Mouse (Mus musculus) midbrain, embryonic 15.5 days (tissue): ENCODE data around the gene Eomes. TPM values are rescaled to one million over a fixed set of nuclear protein-coding genes. Genes with fewer than 3 reads are reported as not detected.

Source experiments
- ATAC-seq: fragments of 200-750 bp; cut with Nextera tagmentation; replicated peaks from 2 replicates; pipeline ENCODE4 v1.8.0; 2017; ENCODE audit warnings: moderate TSS enrichment
- H3K27ac ChIP-seq: fragments of 300-500 bp; sonication (generic); 2 replicates; pipeline ENCODE4 v1.5.1; 2015; ENCODE audit warnings: mild to moderate bottlenecking, inconsistent platforms
- H3K27me3 ChIP-seq: fragments of 300-500 bp; sonication (generic); replicated peaks from 2 replicates; pipeline ENCODE4 v1.6.1; 2015; ENCODE audit warnings: inconsistent platforms
- H3K36me3 ChIP-seq: fragments of 300-500 bp; sonication (generic); replicated peaks from 2 replicates; pipeline ENCODE4 v1.6.1; 2015; ENCODE audit warnings: inconsistent platforms
- H3K4me1 ChIP-seq: fragments of 300-500 bp; sonication (generic); 2 replicates; pipeline ENCODE4 v1.6.1; 2015; ENCODE audit warnings: inconsistent platforms
- H3K4me2 ChIP-seq: fragments of 300-500 bp; sonication (generic); 2 replicates; pipeline ENCODE4 v1.6.1; 2015; ENCODE audit warnings: inconsistent platforms, mild to moderate bottlenecking, moderate library complexity
- H3K4me3 ChIP-seq: fragments of 300-500 bp; sonication (generic); 2 replicates; pipeline ENCODE4 v1.5.1; 2015; ENCODE audit warnings: mild to moderate bottlenecking, inconsistent platforms
- H3K9ac ChIP-seq: fragments of 300-500 bp; sonication (generic); 2 replicates; pipeline ENCODE4 v1.6.1; 2015; ENCODE audit warnings: mild to moderate bottlenecking, inconsistent platforms
- H3K9me3 ChIP-seq: fragments of 300-500 bp; sonication (generic); 2 replicates; pipeline ENCODE4 v1.6.1; 2016; ENCODE audit warnings: inconsistent platforms
- WGBS: fragments of 180-500 bp; shearing (Covaris S2); methylation state at CpG from one replicate; pipeline ENCODE4 v1.1.7; 2015; ENCODE audit warnings: mixed read lengths; 5-methylcytosine and 5-hydroxymethylcytosine counted together
- polyA plus RNA-seq: library from polyadenylated mRNA; unstranded; fragments of >200 nt; fragmentation: Nextera tagmentation; extraction: Ambion mirVana; gene quantifications from 2 replicates; pipeline ENCODE4 v1.2.1, GENCODE M21; 2015

The Eomes gene
- polyA plus RNA-seq, 1 experiment from 2014 or later: 3.0 TPM

DNA sequence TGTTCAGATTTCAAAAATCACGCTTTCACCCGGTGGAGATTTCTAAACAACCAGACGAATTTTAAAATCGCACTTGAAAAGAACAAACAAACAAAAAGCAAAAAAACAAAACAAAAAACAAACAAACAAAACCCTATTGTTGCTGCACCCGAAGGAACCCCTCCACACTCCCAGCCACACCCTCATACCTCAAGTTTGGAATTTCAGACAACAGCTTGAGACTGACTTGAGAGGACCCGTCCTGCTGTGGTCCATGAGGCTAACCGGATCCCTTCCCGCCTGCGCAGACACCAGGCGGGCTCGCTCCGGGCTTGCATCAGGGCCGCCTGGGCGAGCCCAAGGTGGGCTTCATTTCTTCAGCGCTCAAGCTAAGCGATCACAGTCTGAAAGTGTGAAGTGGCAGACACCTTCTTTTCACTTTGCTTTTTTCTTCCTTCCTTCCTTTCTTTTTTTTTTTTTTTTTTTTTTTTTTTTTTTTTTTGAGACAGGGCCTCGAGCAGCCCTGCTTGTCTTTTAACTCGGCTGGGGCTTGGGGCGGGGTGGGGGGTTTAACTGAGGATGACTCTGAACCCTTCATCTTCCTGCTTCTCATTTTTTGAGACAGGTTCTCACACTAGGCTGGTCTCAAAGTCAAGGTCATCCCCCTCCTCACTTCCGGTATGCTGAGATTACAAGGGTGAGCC is 11.0 kb downstream of the Eomes start:
- Histone ChIP-seq H3K9me3 (no peaks in the 10 kb centered on the region), H3K4me2 (peak overlapping the region; percentile 50), H3K9ac (no peak overlapping the region), H3K4me3 (peak overlapping the region; percentile 23), H3K4me1 (peaks cover 31% of the 10 kb centered on the region), H3K27ac (no peak overlapping the region), H3K27me3 (peaks cover 62% of the 10 kb centered on the region), H3K36me3 (no peaks in the 10 kb centered on the region)
- under 1% methylated on average over 20 of the region's 20 CpGs for whole genome bisulfite sequencing
- ATAC-seq: no peak

DNA sequence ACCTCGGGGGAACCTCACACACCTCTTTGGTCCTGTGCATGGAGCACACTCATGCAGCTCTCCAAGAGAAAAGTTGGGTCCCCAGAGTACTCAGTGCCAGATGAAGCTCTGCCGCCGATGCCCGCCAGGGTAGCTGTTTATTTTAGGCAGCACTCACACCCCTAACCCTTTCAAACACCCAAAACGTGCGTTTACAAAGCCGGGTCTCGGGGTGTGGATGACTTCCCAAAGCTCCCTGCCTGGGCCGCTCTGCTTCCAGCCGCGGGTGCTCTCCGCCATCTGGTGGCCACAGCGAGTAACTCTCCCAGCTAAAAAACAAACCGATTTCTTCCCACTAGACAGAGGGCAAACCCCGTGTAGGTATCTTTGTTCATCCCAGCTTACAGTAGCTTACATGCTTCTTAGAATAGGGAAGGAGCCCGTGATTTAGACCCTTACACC is 11.6 kb downstream of the Eomes start:
- H3K9me3 ChIP-seq: no peaks in the 10 kb centered on the region
- H3K4me1 ChIP-seq: peaks cover 31% of the 10 kb centered on the region
- ATAC-seq: peak; percentile 67
- H3K4me3 ChIP-seq: peak overlapping the region; percentile 19
- no peak overlapping the region for H3K27ac ChIP-seq
- no peaks in the 10 kb centered on the region for H3K36me3 ChIP-seq
- peaks cover 56% of the 10 kb centered on the region for H3K27me3 ChIP-seq
- peak overlapping the region; percentile 50 for H3K4me2 ChIP-seq
- under 1% methylated on average over 16 of the region's 16 CpGs for WGBS
- H3K9ac ChIP-seq: no peak overlapping the region

DNA sequence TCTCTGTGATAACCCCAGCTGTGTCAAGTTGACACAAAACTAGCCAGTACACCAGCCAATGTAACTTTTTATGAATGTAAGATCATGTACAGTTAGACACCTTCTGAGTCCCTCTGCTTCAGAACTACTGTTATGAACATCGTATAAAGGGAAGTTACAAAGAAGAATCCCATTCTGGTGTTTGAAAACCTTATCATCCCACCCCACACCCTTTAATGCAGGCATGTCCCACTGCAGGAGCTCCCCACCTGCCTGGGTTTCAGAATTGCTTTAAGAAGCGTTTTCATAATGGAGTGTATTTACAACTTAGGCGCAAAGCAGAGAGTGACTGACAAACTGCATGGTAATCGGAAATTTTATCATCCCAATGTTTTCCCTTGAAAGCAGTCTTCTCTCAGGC is 13.2 kb downstream of the Eomes start:
- Histone ChIP-seq H3K36me3 (no peaks in the 10 kb centered on the region), H3K4me2 (no peak overlapping the region), H3K4me3 (no peak overlapping the region), H3K27me3 (peaks cover 41% of the 10 kb centered on the region), H3K9ac (no peak overlapping the region), H3K9me3 (no peaks in the 10 kb centered on the region), H3K4me1 (peaks cover 31% of the 10 kb centered on the region), H3K27ac (no peak overlapping the region)
- ATAC-seq: no peak
- 87% methylated on average over 4 of the region's 4 CpGs for WGBS

DNA sequence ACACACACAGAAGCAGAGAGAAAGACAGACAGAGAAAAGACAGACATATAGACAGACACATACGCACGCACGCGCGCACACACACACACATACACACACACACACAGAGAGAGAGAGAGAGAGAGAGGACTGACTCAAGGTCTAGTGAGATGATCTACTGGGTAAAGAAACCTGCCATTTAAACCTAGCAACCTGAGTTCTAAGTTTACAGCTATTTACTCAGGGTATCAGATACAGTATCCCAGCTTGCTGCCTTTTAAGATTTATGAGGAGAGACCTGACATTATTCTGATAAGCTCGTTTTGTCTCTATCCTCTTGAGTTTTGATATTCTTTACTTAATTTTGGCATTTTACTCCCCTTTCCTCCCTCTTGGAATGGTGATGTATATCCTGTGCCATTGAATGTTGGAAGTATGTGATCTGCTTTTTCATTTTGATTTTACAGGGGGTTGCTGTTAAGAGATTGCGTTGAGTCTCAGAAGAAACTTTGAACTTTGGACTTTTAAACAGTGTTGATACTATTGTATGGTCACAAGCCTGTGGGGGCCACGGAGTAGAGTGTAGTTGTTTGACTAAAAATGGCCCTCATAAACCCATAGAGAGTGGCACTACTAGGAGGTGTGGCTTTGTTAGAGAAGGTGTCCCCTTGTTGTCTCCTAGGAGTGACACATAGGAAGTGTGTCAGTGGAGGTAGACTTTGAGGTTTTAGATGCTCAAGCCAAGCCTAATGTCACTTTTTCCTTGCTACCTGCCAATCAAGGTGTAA is 15.1 kb downstream of the Eomes start:
- Histone ChIP-seq H3K27me3 (peaks cover 23% of the 10 kb centered on the region), H3K4me3 (no peak overlapping the region), H3K27ac (no peak overlapping the region), H3K9ac (no peak overlapping the region), H3K4me1 (peaks cover 13% of the 10 kb centered on the region), H3K9me3 (no peaks in the 10 kb centered on the region), H3K4me2 (no peak overlapping the region), H3K36me3 (no peaks in the 10 kb centered on the region)
- no peak for ATAC-seq
- WGBS: 91% methylated on average over 8 of the region's 8 CpGs

DNA sequence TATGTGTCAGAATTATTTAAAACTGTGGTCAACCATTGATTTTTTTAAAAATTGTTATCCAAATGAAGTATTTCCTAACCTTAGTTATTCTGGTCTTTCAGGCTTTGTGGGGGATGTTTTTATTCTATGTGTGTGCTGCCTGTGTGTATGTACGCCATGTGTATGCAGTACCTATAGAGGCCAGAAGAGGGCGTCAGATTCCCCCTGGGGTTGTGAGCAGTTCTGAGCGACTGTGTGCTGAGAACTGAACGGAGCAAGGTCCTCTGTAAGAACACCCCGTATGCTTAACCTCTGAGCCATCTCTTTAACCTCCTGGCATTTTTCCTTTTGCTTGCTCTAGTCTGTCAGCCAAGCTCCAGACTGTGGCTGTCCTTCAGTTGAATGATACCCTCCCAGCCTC is 16.1 kb downstream of the Eomes start:
- H3K4me3 ChIP-seq: no peak overlapping the region
- 92% methylated on average over 5 of the region's 5 CpGs for WGBS
- ATAC-seq: no peak
- H3K9me3 ChIP-seq: no peaks in the 10 kb centered on the region
- H3K27ac ChIP-seq: no peak overlapping the region
- H3K4me2 ChIP-seq: no peak overlapping the region
- no peaks in the 10 kb centered on the region for H3K36me3 ChIP-seq
- peaks cover 4% of the 10 kb centered on the region for H3K4me1 ChIP-seq
- H3K27me3 ChIP-seq: peaks cover 17% of the 10 kb centered on the region
- H3K9ac ChIP-seq: no peak overlapping the region

DNA sequence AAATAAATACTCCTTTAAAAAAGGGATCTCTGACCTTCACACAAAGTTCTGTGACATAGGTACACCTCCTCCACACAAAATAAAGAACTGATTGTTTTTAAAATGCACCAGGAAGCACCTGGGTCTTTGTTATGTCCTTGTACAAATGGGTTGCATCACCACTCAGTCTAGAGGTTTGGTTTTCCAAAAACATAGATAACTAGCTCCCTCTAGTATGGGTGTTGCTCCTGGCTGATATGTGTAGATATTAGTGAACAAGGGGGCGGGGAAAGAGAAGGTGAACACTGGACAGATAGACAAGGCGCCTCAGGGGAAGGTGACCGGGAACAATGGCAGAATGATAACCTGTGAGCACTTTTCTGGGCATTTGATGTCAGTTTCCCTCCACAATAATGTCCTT is 17.9 kb downstream of the Eomes start:
- no peak for ATAC-seq
- Histone ChIP-seq H3K27me3 (0 out of 2 replicates have a peak, but pooled peaks cover 8% of the 10 kb centered on the region), H3K9ac (no peak overlapping the region), H3K9me3 (no peaks in the 10 kb centered on the region), H3K4me2 (no peak overlapping the region), H3K36me3 (no peaks in the 10 kb centered on the region), H3K27ac (no peak overlapping the region), H3K4me3 (no peak overlapping the region), H3K4me1 (no peaks in the 10 kb centered on the region)
- 89% methylated on average over 3 of the region's 3 CpGs for WGBS

DNA sequence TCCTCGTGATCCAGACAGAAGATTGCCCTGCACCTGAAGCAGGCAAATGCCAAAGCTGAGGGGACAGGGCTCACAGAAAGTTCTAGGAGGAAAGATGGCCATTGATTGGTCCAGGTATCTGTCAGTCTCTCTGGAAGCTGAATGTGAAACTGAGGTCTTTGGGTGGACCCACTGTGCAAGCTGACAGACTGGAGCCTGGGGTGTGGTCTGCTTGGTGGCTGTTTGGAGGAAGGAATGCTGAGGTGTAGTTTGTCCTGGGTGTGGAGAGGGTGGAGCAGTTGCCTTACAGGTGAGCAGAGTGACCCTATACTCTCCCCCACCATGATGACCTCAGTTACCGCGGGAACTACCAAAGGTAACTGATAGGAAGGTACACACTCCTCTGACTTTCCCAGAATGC is 18.9 kb downstream of the Eomes start:
- no peaks in the 10 kb centered on the region for H3K9me3 ChIP-seq
- no peak overlapping the region for H3K4me2 ChIP-seq
- 79% methylated on average over 3 of the region's 3 CpGs for WGBS
- no peak overlapping the region for H3K4me3 ChIP-seq
- H3K27ac ChIP-seq: no peak overlapping the region
- no peak overlapping the region for H3K9ac ChIP-seq
- no peaks in the 10 kb centered on the region for H3K4me1 ChIP-seq
- no peaks in the 10 kb centered on the region for H3K36me3 ChIP-seq
- H3K27me3 ChIP-seq: 0 out of 2 replicates have a peak, but pooled peaks cover 3% of the 10 kb centered on the region
- ATAC-seq: no peak

DNA sequence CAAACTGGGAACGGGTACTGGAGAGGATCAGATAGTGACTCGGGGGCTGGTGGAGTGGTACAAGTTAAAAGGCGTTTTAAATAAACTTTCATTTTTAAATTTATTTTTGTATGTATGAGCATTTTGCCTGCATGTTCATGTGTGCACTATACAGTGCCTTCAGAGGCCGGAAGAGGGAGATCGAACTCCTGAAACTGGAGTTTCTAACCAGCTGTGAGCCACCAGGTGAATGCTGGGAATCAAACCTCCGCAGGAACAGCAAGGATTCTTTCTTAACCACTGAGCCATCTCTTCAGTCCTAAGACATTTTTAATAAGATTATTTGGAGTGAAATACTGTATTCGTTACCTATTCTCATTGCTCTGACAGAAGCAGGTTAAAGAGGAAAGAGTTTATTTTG is 20.0 kb downstream of the Eomes start:
- Histone ChIP-seq H3K27me3 (0 out of 2 replicates have a peak, but pooled peaks cover 3% of the 10 kb centered on the region), H3K9me3 (no peaks in the 10 kb centered on the region), H3K4me3 (no peak overlapping the region), H3K4me1 (no peaks in the 10 kb centered on the region), H3K27ac (no peak overlapping the region), H3K4me2 (no peak overlapping the region), H3K9ac (no peak overlapping the region), H3K36me3 (no peaks in the 10 kb centered on the region)
- ATAC-seq: no peak
- WGBS: 71% methylated on average over 7 of the region's 7 CpGs

DNA sequence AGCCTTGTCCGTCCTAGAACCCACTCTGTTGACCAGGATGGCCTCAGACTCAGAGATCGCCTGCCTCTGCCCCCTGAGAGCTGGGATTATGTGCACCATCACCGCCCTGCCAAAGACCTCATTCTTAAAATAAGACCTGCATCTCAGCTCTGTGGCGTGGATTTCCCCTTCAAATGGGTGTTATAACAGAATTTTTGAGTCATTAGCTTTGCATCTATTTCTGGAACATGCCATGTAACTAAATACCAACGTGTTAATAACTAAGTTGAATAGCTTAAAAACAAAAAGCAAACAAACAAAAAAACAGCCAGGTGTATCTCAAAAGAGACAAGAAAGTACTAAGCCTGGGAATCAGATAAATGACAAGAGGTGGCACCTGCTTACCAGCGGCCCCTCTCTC is 23.0 kb downstream of the Eomes start:
- ATAC-seq: no peak
- H3K4me3 ChIP-seq: no peak overlapping the region
- 80% methylated on average over 6 of the region's 6 CpGs for WGBS
- no peaks in the 10 kb centered on the region for H3K36me3 ChIP-seq
- no peak overlapping the region for H3K4me2 ChIP-seq
- no peaks in the 10 kb centered on the region for H3K27me3 ChIP-seq
- H3K9ac ChIP-seq: no peak overlapping the region
- H3K27ac ChIP-seq: no peak overlapping the region
- no peaks in the 10 kb centered on the region for H3K9me3 ChIP-seq
- no peaks in the 10 kb centered on the region for H3K4me1 ChIP-seq

DNA sequence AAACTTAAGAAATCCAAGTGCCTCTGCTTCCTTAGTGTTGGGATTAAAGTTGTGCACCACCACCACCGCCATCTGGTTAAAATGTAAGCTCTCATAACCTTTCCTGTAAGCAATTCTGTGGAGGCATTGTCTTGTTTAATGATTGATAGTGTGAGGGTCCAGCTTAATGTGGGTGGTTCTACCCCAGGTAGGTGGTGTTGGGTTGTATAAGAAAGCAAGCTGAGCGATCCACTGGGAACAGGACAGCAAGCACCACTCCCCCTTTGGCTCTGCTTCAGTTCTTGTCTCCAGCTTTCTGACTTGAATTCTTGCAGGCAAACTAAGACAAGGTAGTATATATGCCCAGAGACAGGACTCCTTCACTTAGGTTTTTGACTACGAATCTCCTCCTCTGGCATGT is 26.6 kb downstream of the Eomes start:
- WGBS: 88% methylated on average over 3 of the region's 3 CpGs
- no peaks in the 10 kb centered on the region for H3K36me3 ChIP-seq
- no peak for ATAC-seq

DNA sequence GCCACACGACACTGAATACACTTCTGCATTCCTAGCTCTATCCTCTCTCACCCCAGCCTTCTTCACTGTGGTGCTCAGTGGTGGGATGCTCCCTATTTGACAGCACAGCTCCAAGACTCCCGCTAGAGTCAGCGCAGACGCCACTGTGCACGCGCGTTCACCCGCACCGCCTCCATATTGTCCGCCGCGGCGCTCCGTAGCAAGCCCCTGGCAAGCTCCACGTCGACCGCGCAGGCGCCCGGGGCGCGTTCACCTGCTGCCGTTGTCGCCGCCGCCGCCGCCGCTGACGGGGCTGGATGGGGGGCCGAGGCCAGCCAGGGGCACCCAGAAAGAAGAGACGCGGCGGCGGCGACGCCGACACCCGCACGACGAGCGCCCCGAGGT is 28.0 kb downstream of the Eomes start, which contains the start of gene Golga4:
TSS of gene Golga4 (plus strand) at position 248 of the 384 bp plus-strand sequence.
- WGBS: 1% methylated on average over 43 of the region's 43 CpGs
- no peaks in the 10 kb centered on the region for H3K9me3 ChIP-seq
- peak; percentile 96 for ATAC-seq
- peak within 1 kb of the TSS; percentile 100 for H3K4me2 ChIP-seq
- H3K4me1 ChIP-seq: peaks cover 25% of the 10 kb centered on the region
- peak within 1 kb of the TSS; percentile 83 for H3K27ac ChIP-seq
- H3K27me3 ChIP-seq: no peaks in the 10 kb centered on the region
- peak within 1 kb of the TSS; percentile 99 for H3K4me3 ChIP-seq
- H3K9ac ChIP-seq: peak within 1 kb of the TSS; percentile 96
- no peaks in the 10 kb centered on the region for H3K36me3 ChIP-seq

More for the DNA sequence above, 26.6 kb downstream of the Eomes start:
- Histone ChIP-seq H3K9ac (no peak overlapping the region), H3K4me3 (no peak overlapping the region), H3K4me2 (no peak overlapping the region), H3K9me3 (no peaks in the 10 kb centered on the region), H3K4me1 (peaks cover 25% of the 10 kb centered on the region), H3K27ac (no peak overlapping the region), H3K27me3 (no peaks in the 10 kb centered on the region)

DNA sequence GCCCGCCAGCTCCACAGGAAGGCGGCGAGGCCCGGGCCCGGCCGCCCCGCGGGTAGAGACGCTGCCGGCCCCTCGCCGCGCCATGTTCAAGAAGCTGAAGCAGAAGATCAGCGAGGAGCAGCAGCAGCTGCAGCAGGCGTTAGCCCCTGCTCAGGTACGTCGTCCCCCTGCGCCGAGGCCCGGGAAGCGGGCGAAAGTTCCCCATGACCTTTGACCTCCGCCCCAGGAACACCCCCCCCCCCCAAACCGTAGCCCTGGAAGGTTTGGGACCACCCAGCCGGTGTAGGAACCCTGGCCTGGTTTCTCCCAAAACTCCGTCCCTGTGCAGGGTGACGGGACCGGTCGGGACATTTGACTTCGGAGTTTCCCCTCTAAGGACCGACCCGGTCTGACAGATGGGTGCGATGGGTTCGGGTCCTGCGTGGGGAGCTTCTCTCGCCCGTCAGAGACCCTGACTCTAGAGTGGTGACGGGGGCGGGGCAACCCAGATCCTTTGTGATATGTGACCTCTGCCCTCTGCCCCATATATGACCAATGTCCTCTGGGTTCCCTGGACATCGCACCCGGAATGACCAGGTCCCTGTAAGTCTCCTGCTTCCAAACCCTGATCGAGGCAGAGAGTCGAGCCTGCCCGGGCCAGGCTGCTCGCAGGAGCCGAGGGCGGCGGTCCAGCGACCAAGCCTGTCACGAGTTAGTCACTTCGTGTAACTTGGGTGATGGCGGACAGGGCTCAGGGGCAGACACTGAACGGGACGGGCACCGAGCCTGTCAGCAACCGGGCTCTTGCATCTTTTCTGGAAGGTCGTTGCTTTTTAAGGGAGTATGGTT is 28.6 kb downstream of the Eomes start:
- Histone ChIP-seq H3K9ac (peak overlapping the region; percentile 96), H3K4me2 (peak overlapping the region; percentile 100), H3K4me3 (peak overlapping the region; percentile 99), H3K4me1 (peaks cover 25% of the 10 kb centered on the region), H3K27ac (peak overlapping the region; percentile 83), H3K27me3 (no peaks in the 10 kb centered on the region), H3K9me3 (no peaks in the 10 kb centered on the region), H3K36me3 (no peaks in the 10 kb centered on the region)
- WGBS: under 1% methylated on average over 57 of the region's 57 CpGs
- ATAC-seq: peak; percentile 82
